Mouse (Mus musculus): ENCODE results near the gene Rnf6.
"Not testable (repeated sequence)": the region's sequence is repeated elsewhere in the genome, so short reads cannot be mapped to it uniquely, and the experiment has no call there.

GRCm38 (mm10) chr5:146170621-146171020, 50.7 kb downstream of the Rnf6 start, which contains the start of gene Gm6309:
- TF ChIP-seq EP300, CTCF (IDR thresholded peaks at IDR 0.05; ENCODE audit: low read depth): not testable (repeated sequence)
